Comparison of ENCODE assay signal across 9 mouse cellular contexts in the genomic region with DNA sequence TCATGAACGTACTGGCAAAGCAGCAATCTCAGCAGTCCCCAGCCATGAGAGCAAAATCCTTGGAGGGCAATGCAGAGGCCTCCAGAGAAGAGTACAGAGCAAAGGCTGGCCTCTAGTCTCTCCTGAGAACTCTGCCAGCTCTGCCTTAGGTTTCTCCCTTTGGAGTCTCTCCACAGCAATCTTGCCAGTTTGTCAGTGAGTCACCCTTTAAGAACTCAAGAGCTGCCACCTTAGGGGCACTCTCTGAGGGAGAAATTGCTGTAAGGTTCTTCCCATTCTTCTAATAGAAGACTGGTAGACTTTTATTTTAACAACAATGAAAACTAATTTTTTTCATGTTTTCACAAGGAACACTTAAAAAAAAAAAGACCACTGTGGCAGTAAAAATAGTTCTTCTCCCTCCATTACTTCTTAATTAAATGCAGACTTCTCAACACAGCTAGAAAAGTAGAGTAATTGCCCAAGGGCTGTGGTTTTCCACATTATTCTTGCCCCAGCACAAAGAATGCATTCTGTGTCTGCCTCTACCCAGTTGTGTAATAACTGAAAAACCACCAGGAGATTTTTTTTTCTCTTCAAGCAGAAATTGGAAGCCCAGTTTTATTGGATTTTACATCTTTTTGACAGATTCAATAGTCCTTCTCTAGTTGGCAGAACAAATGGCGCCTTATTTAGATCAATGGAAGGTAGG. TPM values are rescaled to one million over a fixed set of nuclear protein-coding genes. Genes with fewer than 3 reads are reported as not detected.
A peak's percentile ranks its signal among the peaks of the same experiment; 100 is the strongest.
DNase-seq lines count a peak whose midpoint lies in the region; ATAC-seq lines count a peak whose summit lies in the region.
"Had no signal": no experiment of that assay in that cellular context is flagged by ENCODE, and none has a peak within 500 bp of the region (broad histone marks: within the 10 kb centered on the region; RNA-seq: fewer than 3 reads in every experiment).

No protein-coding gene starts in this region.

- peak overlapping the region; percentile 68 for H3K27ac ChIP-seq in forebrain, embryonic 10.5 days
- H3K27ac ChIP-seq in forebrain, embryonic 11.5 days (ENCODE audit: low read depth, low read length) = no peak overlapping the region
- no peak overlapping the region for H3K27ac ChIP-seq in midbrain, embryonic 11.5 days (ENCODE audit: low read depth, low read length)
- H3K27ac ChIP-seq in midbrain, embryonic 15.5 days = no peak overlapping the region
- H3K27ac ChIP-seq: heart, embryonic 13.5 days had no signal

- 72% methylated on average over 2 of the region's 2 CpGs for WGBS in forebrain, embryonic 10.5 days
- 66% methylated on average over 2 of the region's 2 CpGs for WGBS in forebrain, embryonic 11.5 days
- WGBS in midbrain, embryonic 11.5 days = 75% methylated on average over 2 of the region's 2 CpGs
- WGBS in midbrain, embryonic 15.5 days = 73% methylated on average over 2 of the region's 2 CpGs

- no peak for DNase-seq in forebrain, embryonic 10.5 days (ENCODE audit: extremely low spot score, low spot score)
- DNase-seq in forebrain, embryonic 11.5 days (ENCODE audit: low spot score) = no peak
- peak; percentile 66 for DNase-seq in midbrain, embryonic 11.5 days (ENCODE audit: low spot score, missing footprints)
- DNase-seq in ovary, adult 18-20 months (ENCODE audit: low spot score) = no peak
- DNase-seq in right cerebral cortex, postnatal 14 days = no peak
- no peak for DNase-seq in right cerebral cortex, postnatal 25 days

- peaks cover 29% of the 10 kb centered on the region for H3K4me1 ChIP-seq in forebrain, embryonic 10.5 days
- no peaks in the 10 kb centered on the region for H3K4me1 ChIP-seq in forebrain, embryonic 11.5 days (replicated peaks; ENCODE audit: control insufficient read depth, insufficient read depth, low read length)
- peaks cover 3% of the 10 kb centered on the region for H3K4me1 ChIP-seq in midbrain, embryonic 11.5 days (ENCODE audit: control insufficient read depth, insufficient read depth, low read length)
- peaks cover 5% of the 10 kb centered on the region for H3K4me1 ChIP-seq in midbrain, embryonic 15.5 days
- H3K4me1 ChIP-seq: heart, embryonic 13.5 days had no signal

- H3K4me2 ChIP-seq in forebrain, embryonic 11.5 days (ENCODE audit: low read depth, low read length, severe bottlenecking) = no peak overlapping the region
- no peak overlapping the region for H3K4me2 ChIP-seq in midbrain, embryonic 11.5 days
- H3K4me2 ChIP-seq in midbrain, embryonic 15.5 days = no peak overlapping the region
- H3K4me2 ChIP-seq: heart, embryonic 13.5 days had no signal

- H3K9ac ChIP-seq in forebrain, embryonic 11.5 days (ENCODE audit: low read length) = no peak overlapping the region
- no peak overlapping the region for H3K9ac ChIP-seq in midbrain, embryonic 11.5 days (ENCODE audit: low read length)
- no peak overlapping the region for H3K9ac ChIP-seq in midbrain, embryonic 15.5 days
- H3K9ac ChIP-seq: heart, embryonic 13.5 days had no signal

- H3K36me3 ChIP-seq in forebrain, embryonic 10.5 days (replicated peaks) = no peaks in the 10 kb centered on the region
- no peaks in the 10 kb centered on the region for H3K36me3 ChIP-seq in forebrain, embryonic 11.5 days (ENCODE audit: control insufficient read depth, insufficient read depth, low read length)
- H3K36me3 ChIP-seq in midbrain, embryonic 11.5 days (ENCODE audit: control insufficient read depth, insufficient read depth, low read length) = no peaks in the 10 kb centered on the region
- no peaks in the 10 kb centered on the region for H3K36me3 ChIP-seq in midbrain, embryonic 15.5 days (replicated peaks)
- H3K36me3 ChIP-seq: heart, embryonic 13.5 days had no signal

- no peaks in the 10 kb centered on the region for H3K27me3 ChIP-seq in forebrain, embryonic 10.5 days (ENCODE audit: poor library complexity, severe bottlenecking)
- H3K27me3 ChIP-seq in forebrain, embryonic 11.5 days (ENCODE audit: control insufficient read depth, insufficient read depth, low read length) = no peaks in the 10 kb centered on the region
- H3K27me3 ChIP-seq in midbrain, embryonic 11.5 days (ENCODE audit: control insufficient read depth, insufficient read depth, low read length) = no peaks in the 10 kb centered on the region
- no peaks in the 10 kb centered on the region for H3K27me3 ChIP-seq in midbrain, embryonic 15.5 days (replicated peaks)
- H3K27me3 ChIP-seq: heart, embryonic 13.5 days had no signal

- ATAC-seq in forebrain, embryonic 11.5 days (replicated peaks; ENCODE audit: low FRiP score) = no peak
- ATAC-seq in midbrain, embryonic 11.5 days (ENCODE audit: low FRiP score) = no peak
- ATAC-seq in midbrain, embryonic 15.5 days (replicated peaks) = no peak
- peak; percentile 56 to 64; a peak in 2 of 4 replicates for ATAC-seq in hematopoietic stem cell, adult 5-6 weeks (replicated peaks in 1 of 2; ENCODE audit: insufficient read depth in 1 of 2, low FRiP score in 2 of 2, low TSS enrichment in 1 of 2, low read depth in 1 of 2, poor library complexity in 2 of 2, severe bottlenecking in 2 of 2)

- H3K9me3 ChIP-seq in forebrain, embryonic 10.5 days = no peaks in the 10 kb centered on the region
- H3K9me3 ChIP-seq in forebrain, embryonic 11.5 days (ENCODE audit: control insufficient read depth, low read length) = no peaks in the 10 kb centered on the region
- H3K9me3 ChIP-seq in midbrain, embryonic 11.5 days (ENCODE audit: control insufficient read depth, low read length) = no peaks in the 10 kb centered on the region
- H3K9me3 ChIP-seq in midbrain, embryonic 15.5 days = no peaks in the 10 kb centered on the region
- H3K9me3 ChIP-seq: heart, embryonic 13.5 days had no signal

- H3K4me3 ChIP-seq in forebrain, embryonic 10.5 days = no peak overlapping the region
- H3K4me3 ChIP-seq in forebrain, embryonic 11.5 days (ENCODE audit: low read depth, low read length) = no peak overlapping the region
- no peak overlapping the region for H3K4me3 ChIP-seq in midbrain, embryonic 11.5 days (ENCODE audit: low read depth, low read length)
- H3K4me3 ChIP-seq in midbrain, embryonic 15.5 days = no peak overlapping the region
- H3K4me3 ChIP-seq: heart, embryonic 13.5 days had no signal

RNA-seq across cellular contexts. Expression of gene Spp1, which starts 27.2 kb away (rescaled TPM):
- 1.6 and 1.7 TPM in 2 replicates for polyA plus RNA-seq in forebrain, embryonic 10.5 days (2016; fragmentation: Nextera tagmentation; extraction: Ambion mirVana)
- 3.4 and 4.0 TPM in 2 replicates for polyA plus RNA-seq in forebrain, embryonic 11.5 days (2014; fragmentation: Nextera tagmentation; extraction: Ambion mirVana)
- 6.8 and 8.2 TPM in 2 replicates for polyA plus RNA-seq in midbrain, embryonic 11.5 days (2014; fragmentation: Nextera tagmentation; extraction: Ambion mirVana)
- 11.0 and 14.8 TPM in 2 replicates for polyA plus RNA-seq in midbrain, embryonic 15.5 days (2015; fragmentation: Nextera tagmentation; extraction: Ambion mirVana)
- total RNA-seq in hematopoietic stem cell, adult 5-6 weeks (2017) = 8.1 and 10.8 TPM in 2 replicates

RNA-seq across cellular contexts. Expression of gene Pkd2, which starts 51.6 kb away (rescaled TPM):
- polyA plus RNA-seq in forebrain, embryonic 10.5 days (2016; fragmentation: Nextera tagmentation; extraction: Ambion mirVana) = 7.4 and 7.7 TPM in 2 replicates
- 12.7 and 14.6 TPM in 2 replicates for polyA plus RNA-seq in forebrain, embryonic 11.5 days (2014; fragmentation: Nextera tagmentation; extraction: Ambion mirVana)
- 10.3 and 11.2 TPM in 2 replicates for polyA plus RNA-seq in midbrain, embryonic 11.5 days (2014; fragmentation: Nextera tagmentation; extraction: Ambion mirVana)
- polyA plus RNA-seq in midbrain, embryonic 15.5 days (2015; fragmentation: Nextera tagmentation; extraction: Ambion mirVana) = 9.2 TPM in 2 replicates
- total RNA-seq in hematopoietic stem cell, adult 5-6 weeks (2017) = 11.9 and 13.0 TPM in 2 replicates

Comparison
In these comparisons a context has a peak if more than half of its experiments do, and no peak if none do; other contexts are left out.
1. ATAC-seq: peak in hematopoietic stem cell, adult 5-6 weeks (2 of 2); none in forebrain, embryonic 11.5 days (single experiment), midbrain, embryonic 11.5 days (single experiment) and midbrain, embryonic 15.5 days (single experiment).